In the genomic region with DNA sequence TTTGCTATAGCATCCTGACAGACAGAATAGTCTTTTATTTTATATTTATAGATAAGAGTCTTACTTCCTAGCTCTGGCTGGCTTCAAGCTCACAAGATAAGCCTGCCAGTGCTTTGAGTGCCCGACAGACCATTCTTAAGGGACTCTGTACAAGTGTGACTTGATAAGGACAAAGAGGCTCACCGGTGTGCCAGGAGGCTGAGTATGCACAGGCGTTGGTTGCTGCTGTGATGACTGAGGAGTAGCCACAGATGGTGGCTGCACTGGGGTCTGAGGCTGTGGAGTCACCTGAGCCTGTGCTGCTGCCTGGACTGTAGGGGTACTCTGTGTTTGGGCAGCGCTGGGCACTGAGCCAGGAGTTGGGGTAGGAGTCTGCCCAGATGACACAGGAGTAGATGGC, we compare ENCODE assay signal across 2 mouse cellular contexts.
TF ChIP-seq lines count a peak whose summit lies in the region.

No protein-coding gene starts in this region.

TF ChIP-seq in ES-E14, 5 proteins besides CTCF, POLR2A, EP300 and RAD21 (continued from another document):
- TF ChIP-seq MAFK (IDR thresholded peaks at IDR 0.05; ENCODE audit: insufficient read depth, low read depth, low read length), result no peak

TF ChIP-seq in MEL, 35 proteins besides CTCF, POLR2A, EP300 and RAD21 (continued from another document):
- TF ChIP-seq SIN3A (IDR thresholded peaks at IDR 0.05; ENCODE audit: low read length) (peak; percentile 27; the same call in 1 of the 2 replicates), ETS1 (IDR thresholded peaks at IDR 0.05; ENCODE audit: low read depth, low read length) (peak; percentile 43), POLR2AphosphoS2 (IDR thresholded peaks at IDR 0.05; ENCODE audit: low read length) (no peak), GATA1 (IDR thresholded peaks at IDR 0.05; ENCODE audit: low read depth, low read length) (peak; percentile 79), POLR2AphosphoS5 (IDR thresholded peaks at IDR 0.05; ENCODE audit: borderline replicate concordance, low read depth, low read length) (no peak), MAZ (IDR thresholded peaks at IDR 0.05; ENCODE audit: low read depth, low read length) (no peak), USF1 (IDR thresholded peaks at IDR 0.05; ENCODE audit: low read depth, low read length) (no peak), KAT2A (conservative IDR thresholded peaks at IDR 0.05; ENCODE audit: low read depth, low read length) (no peak)
